Mouse (Mus musculus): ENCODE measurements at regions not wholly inside any gene's neighbourhood (a gene's known extent, or its start where the extent isn't known, plus 50 kb on each side); places are given as distances from the start of the nearest gene placed in this dataset.

- TF ChIP-seq CTCF (IDR thresholded peaks at IDR 0.05; ENCODE audit: low read depth) (no peak), EP300 (optimal IDR thresholded peaks at IDR 0.05) (no peak)
These were observed 194.7 kb downstream of the Gm765 start for GRCm38 (mm10) chr6:98147855-98148254.
